Mouse (Mus musculus): Measurements from ENCODE around the gene Smgc. TPM values are rescaled to one million over a fixed set of nuclear protein-coding genes. Genes with fewer than 3 reads are reported as not detected.
"Not testable (repeated sequence)": the region's sequence is repeated elsewhere in the genome, so short reads cannot be mapped to it uniquely, and the experiment has no call there.

Smgc gene
- polyA plus RNA-seq (2015; fragmentation: Nextera tagmentation; extraction: Ambion mirVana) = not detected in 2 replicates

DNA sequence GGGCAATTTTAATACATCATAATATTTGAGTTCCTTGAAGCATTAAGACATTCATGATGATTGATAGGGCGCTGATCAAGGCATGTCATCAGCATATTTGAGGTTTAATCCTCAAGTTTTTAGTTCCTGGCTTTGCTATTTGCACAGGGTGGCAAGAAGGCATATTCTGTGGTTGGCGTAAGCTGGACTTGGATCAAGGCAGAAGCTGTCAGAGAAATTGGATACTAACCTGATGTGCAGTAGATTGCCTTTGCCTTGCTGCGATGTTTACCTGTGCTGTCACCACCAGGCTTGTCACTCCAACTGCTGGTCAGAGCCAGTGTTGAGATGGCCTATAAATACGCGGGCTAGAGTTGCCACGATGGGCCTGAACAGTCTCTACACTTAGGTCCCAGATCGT, at the start of gene Smgc:
Smgc (plus strand) TSS at position 301 of the 400 bp plus-strand sequence.
- Histone ChIP-seq H3K4me2 (no peak within 1 kb of the TSS), H3K4me1 (no peaks in the 10 kb centered on the region), H3K27ac (no peak within 1 kb of the TSS), H3K9me3 (replicated peaks) (no peaks in the 10 kb centered on the region), H3K27me3 (no peaks in the 10 kb centered on the region), H3K36me3 (ENCODE audit: poor library complexity, severe bottlenecking) (no peaks in the 10 kb centered on the region), H3K4me3 (no peak within 1 kb of the TSS), H3K9ac (no peak within 1 kb of the TSS)
- WGBS = 95% methylated on average over 7 of the region's 7 CpGs
- ATAC-seq = no peak

DNA sequence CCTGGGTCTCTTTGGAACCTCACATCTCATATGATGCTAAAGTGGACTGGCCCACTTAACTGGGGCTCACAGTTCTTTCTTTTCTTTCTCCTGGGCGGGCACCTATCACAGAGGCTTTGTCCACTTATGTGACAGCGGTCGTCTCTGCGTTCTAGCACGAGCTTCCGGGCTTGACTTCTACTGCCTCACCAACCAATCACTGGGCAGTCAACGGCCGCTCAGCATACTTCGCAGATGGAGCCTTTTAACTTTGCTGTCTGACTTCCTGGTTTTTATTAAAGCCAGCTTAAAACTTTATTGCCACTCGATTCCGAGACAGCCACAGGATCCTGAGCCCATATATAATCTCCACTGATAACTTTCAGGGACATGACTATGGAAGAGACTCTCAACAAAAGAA, 49.7 kb upstream of the Smgc start:
- H3K4me3 ChIP-seq = no peak overlapping the region
- H3K27me3 ChIP-seq = no peaks in the 10 kb centered on the region
- ATAC-seq = no peak
- no peak overlapping the region for H3K4me2 ChIP-seq
- no peaks in the 10 kb centered on the region for H3K36me3 ChIP-seq (ENCODE audit: poor library complexity, severe bottlenecking)
- 92% methylated on average over 11 of the region's 11 CpGs for WGBS
- H3K9me3 ChIP-seq (replicated peaks) = no peaks in the 10 kb centered on the region
- no peak overlapping the region for H3K9ac ChIP-seq
- H3K27ac ChIP-seq = no peak overlapping the region
- H3K4me1 ChIP-seq = no peaks in the 10 kb centered on the region

GRCm38 (mm10) chr15:91806463-91806862, 31.6 kb upstream of the Smgc start:
- Histone ChIP-seq H3K4me1 (no peaks in the 10 kb centered on the region), H3K36me3 (ENCODE audit: poor library complexity, severe bottlenecking) (no peaks in the 10 kb centered on the region), H3K9me3 (replicated peaks) (no peaks in the 10 kb centered on the region), H3K27ac (no peak overlapping the region), H3K4me2 (no peak overlapping the region), H3K27me3 (no peaks in the 10 kb centered on the region), H3K9ac (no peak overlapping the region), H3K4me3 (no peak overlapping the region)
- WGBS = 81% methylated on average over 4 of the region's 4 CpGs
- no peak for ATAC-seq

DNA sequence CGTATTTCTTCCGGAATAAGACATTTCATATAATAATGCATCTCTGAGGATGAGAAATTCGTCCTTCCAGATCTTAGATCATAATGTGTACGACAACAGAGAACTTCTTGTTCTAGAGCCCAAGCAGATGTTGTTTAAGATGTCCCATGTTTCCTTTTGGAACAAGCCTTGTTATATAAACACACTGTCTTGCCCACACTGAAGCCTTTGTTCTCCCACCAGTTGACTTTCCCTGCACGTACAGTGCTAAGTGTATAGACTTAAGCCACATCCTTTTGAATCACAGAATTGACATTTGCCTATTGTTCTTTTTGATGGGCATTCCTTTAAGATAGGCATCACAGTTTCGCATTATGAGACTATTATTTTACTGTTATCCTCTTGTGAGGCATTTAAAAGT, 2.7 kb upstream of the Smgc start:
- ATAC-seq = no peak
- no peak overlapping the region for H3K27ac ChIP-seq
- WGBS = 86% methylated on average over 6 of the region's 6 CpGs
- no peaks in the 10 kb centered on the region for H3K36me3 ChIP-seq (ENCODE audit: poor library complexity, severe bottlenecking)
- H3K4me3 ChIP-seq = no peak overlapping the region
- H3K4me1 ChIP-seq = no peaks in the 10 kb centered on the region
- H3K9ac ChIP-seq = no peak overlapping the region
- no peak overlapping the region for H3K4me2 ChIP-seq
- H3K9me3 ChIP-seq (replicated peaks) = no peaks in the 10 kb centered on the region
- H3K27me3 ChIP-seq = no peaks in the 10 kb centered on the region

- not testable (repeated sequence) for ATAC-seq, H3K4me1 ChIP-seq
- WGBS = 3% methylated on average over 5 of the region's 5 CpGs
Measured at GRCm38 (mm10) chr15:91864130-91864529, 26.1 kb downstream of the Smgc start.

GRCm38 (mm10) chr15:91900245-91900644, 62.2 kb downstream of the Smgc start:
- ATAC-seq = no peak
- H3K27me3 ChIP-seq = no peaks in the 10 kb centered on the region
- no peak overlapping the region for H3K9ac ChIP-seq

More at GRCm38 (mm10) chr15:91864130-91864529, 26.1 kb downstream of the Smgc start:
- not testable (repeated sequence) for H3K4me3 ChIP-seq; H3K36me3 ChIP-seq (ENCODE audit: poor library complexity, severe bottlenecking); H3K9ac ChIP-seq; H3K27me3 ChIP-seq; H3K27ac ChIP-seq; H3K9me3 ChIP-seq (replicated peaks)
- peak overlapping the region; percentile 24; the same call in 1 of the 2 replicates for H3K4me2 ChIP-seq

DNA sequence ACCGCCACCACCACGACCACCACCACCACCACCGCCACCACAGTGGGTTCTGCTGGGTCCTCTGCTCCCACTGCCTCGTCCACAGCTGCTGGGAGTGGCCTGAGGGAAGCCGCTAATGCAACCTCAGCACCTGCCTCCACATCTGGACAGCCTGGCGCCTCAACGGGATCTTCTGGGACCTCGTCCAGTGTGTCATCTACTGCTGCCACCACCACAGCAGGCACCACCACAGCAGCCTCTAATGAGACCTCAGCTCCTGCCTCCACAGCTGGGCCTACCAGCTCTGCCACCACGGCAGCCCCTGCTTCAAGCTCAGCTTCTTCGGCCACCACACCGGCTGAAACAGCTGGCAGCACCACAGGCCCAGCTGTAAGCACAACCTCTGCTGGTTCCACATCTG, 69.0 kb downstream of the Smgc start:
- H3K9ac ChIP-seq; H3K9me3 ChIP-seq (replicated peaks); H3K4me1 ChIP-seq; ATAC-seq; H3K4me3 ChIP-seq; H3K27ac ChIP-seq; H3K4me2 ChIP-seq; H3K36me3 ChIP-seq (ENCODE audit: poor library complexity, severe bottlenecking); H3K27me3 ChIP-seq: not testable (repeated sequence)
- WGBS = 100% methylated on average over 1 of the region's 11 CpGs

More at GRCm38 (mm10) chr15:91900245-91900644, 62.2 kb downstream of the Smgc start:
- Histone ChIP-seq H3K36me3 (ENCODE audit: poor library complexity, severe bottlenecking) (no peaks in the 10 kb centered on the region), H3K4me3 (no peak overlapping the region), H3K4me2 (no peak overlapping the region), H3K4me1 (no peaks in the 10 kb centered on the region), H3K27ac (no peak overlapping the region), H3K9me3 (replicated peaks) (no peaks in the 10 kb centered on the region)
- WGBS = 63% methylated on average over 6 of the region's 6 CpGs

Other genes starting within 250 kb of the Smgc start
- gene Lrrk2, start 165.1 kb upstream of the Smgc start, polyA plus RNA-seq (2015; fragmentation: Nextera tagmentation; extraction: Ambion mirVana) = 1.4 and 1.9 TPM in 2 replicates
- gene Cntn1, start 212.9 kb downstream of the Smgc start, polyA plus RNA-seq (2015; fragmentation: Nextera tagmentation; extraction: Ambion mirVana) = 7.6 and 10.0 TPM in 2 replicates

Measured in forebrain, embryonic 13.5 days (tissue).